Mouse (Mus musculus) stomach, postnatal 0 days (tissue): ENCODE results near the gene Gcsam. TPM values are rescaled to one million over a fixed set of nuclear protein-coding genes. Genes with fewer than 3 reads are reported as not detected.

Source experiments
- ATAC-seq: fragments of 200-750 bp; cut with Nextera tagmentation; 2 replicates; pipeline ENCODE4 v1.8.0; 2017; ENCODE audit not compliant: low FRiP score, low TSS enrichment
- DNase-seq: peaks from one replicate; pipeline ENCODE4 v3.0.0-alpha.2; 2016; ENCODE audit warnings: low spot score
- H3K27ac ChIP-seq: fragments of 300-500 bp; sonication (generic); replicated peaks from 2 replicates; pipeline ENCODE4 v1.5.1; 2014; ENCODE audit warnings: mild to moderate bottlenecking, control low read depth
- H3K27me3 ChIP-seq: fragments of 300-500 bp; sonication (generic); 2 replicates; pipeline ENCODE4 v1.6.1; 2014; ENCODE audit warnings: low read length; ENCODE audit not compliant: control insufficient read depth, insufficient read depth
- H3K36me3 ChIP-seq: fragments of 300-500 bp; sonication (generic); 2 replicates; pipeline ENCODE4 v1.6.1; 2014; ENCODE audit warnings: low read length, mixed read lengths; ENCODE audit not compliant: control insufficient read depth, insufficient read depth
- H3K4me1 ChIP-seq: fragments of 300-500 bp; sonication (generic); replicated peaks from 2 replicates; pipeline ENCODE4 v1.6.1; 2014; ENCODE audit warnings: antibody characterized with exemption; ENCODE audit not compliant: control insufficient read depth, insufficient read depth
- H3K4me2 ChIP-seq: fragments of 300-500 bp; sonication (generic); replicated peaks from 2 replicates; pipeline ENCODE4 v1.6.1; 2014; ENCODE audit warnings: low read depth, mild to moderate bottlenecking, control low read depth, moderate library complexity
- H3K4me3 ChIP-seq: fragments of 300-500 bp; sonication (generic); 2 replicates; pipeline ENCODE4 v1.5.1; 2014; ENCODE audit warnings: low read depth, low read length, control low read depth
- H3K9ac ChIP-seq: fragments of 300-500 bp; sonication (generic); 2 replicates; pipeline ENCODE4 v1.6.1; 2014; ENCODE audit warnings: mild to moderate bottlenecking, low read length, control low read depth, mixed read lengths
- H3K9me3 ChIP-seq: fragments of 300-500 bp; sonication (generic); 2 replicates; pipeline ENCODE4 v1.6.1; 2016; ENCODE audit warnings: low read length; ENCODE audit not compliant: control insufficient read depth
- CTCF ChIP-seq: IDR thresholded peaks from 2 replicates; pipeline ENCODE4 v1.5.1; 2016; ENCODE audit warnings: antibody characterized with exemption, low read depth, mild to moderate bottlenecking, moderate library complexity
- EP300 ChIP-seq: optimal IDR thresholded peaks from 2 replicates; pipeline ENCODE3; 2016; ENCODE audit warnings: antibody characterized with exemption
- WGBS: fragments of 180-500 bp; shearing (Covaris S2); extraction: QIAGEN DNeasy Blood & Tissue Kit; methylation state at CpG from one replicate; pipeline ENCODE4 v1.1.7; 2014; 5-methylcytosine and 5-hydroxymethylcytosine counted together
- polyA plus RNA-seq: library from polyadenylated mRNA; unstranded; fragments of >200 nt; fragmentation: Nextera tagmentation; extraction: Ambion mirVana; gene quantifications from 2 replicates; pipeline ENCODE4 v1.2.1, GENCODE M21; 2015

Gcsam gene
- polyA plus RNA-seq, 1 experiment from 2014 or later: 0.11 TPM

DNA sequence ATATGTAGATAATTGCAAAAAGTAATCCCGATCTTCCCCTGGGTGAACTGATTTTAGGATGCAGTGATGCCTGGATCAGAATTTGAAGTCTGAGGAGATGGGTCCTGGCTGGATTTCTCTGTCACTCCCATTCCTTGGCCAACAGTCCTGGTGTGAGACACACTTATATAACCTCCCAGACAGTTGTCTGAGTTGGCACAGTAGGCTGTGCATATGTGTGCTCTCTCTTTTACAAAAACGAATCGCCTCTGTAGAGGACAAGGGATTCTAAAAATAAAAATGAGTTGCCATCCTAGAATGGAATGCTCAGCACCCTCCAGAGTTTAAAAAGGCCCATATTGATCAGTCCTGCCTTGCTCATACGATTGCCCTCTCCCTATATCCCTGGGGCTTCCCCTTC lies 49.4 kb downstream of the Gcsam start:
- Histone ChIP-seq H3K4me3 (no peak overlapping the region), H3K9ac (no peak overlapping the region), H3K4me1 (no peaks in the 10 kb centered on the region), H3K4me2 (no peak overlapping the region), H3K9me3 (no peaks in the 10 kb centered on the region), H3K27ac (no peak overlapping the region), H3K36me3 (no peaks in the 10 kb centered on the region), H3K27me3 (no peaks in the 10 kb centered on the region)
- TF ChIP-seq CTCF: no peak
- TF ChIP-seq EP300: no peak
- DNase-seq (no peak), ATAC-seq (no peak)
- 82% methylated on average over 4 of the region's 4 CpGs for WGBS

DNA sequence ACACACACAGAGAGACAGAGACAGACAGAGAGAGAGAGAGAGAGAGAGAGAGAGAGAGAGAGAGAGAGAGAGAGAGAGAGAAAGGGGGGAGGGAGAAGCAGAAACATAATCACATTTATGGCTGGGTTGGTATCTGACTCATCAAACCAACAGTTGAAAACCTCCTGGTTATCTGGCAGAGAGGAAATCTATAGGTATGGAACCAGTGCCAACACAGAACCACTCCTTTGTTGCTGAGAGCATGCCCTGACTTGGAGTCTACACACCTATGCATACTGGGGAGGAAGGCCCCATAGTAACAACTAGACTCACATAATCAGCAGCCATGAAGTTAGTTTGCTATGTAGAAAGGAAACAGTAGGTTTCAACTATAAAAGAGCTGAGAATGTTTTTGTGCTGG lies 52.2 kb downstream of the Gcsam start:
- H3K27me3 ChIP-seq: no peaks in the 10 kb centered on the region
- no peak overlapping the region for H3K27ac ChIP-seq
- no peak overlapping the region for H3K4me2 ChIP-seq
- no peak overlapping the region for H3K4me3 ChIP-seq
- H3K36me3 ChIP-seq: no peaks in the 10 kb centered on the region
- no peak for TF ChIP-seq EP300
- TF ChIP-seq CTCF: no peak
- ATAC-seq: peak; percentile 59; the same call in 1 of the 2 replicates
- no peaks in the 10 kb centered on the region for H3K4me1 ChIP-seq
- no peak for DNase-seq
- H3K9me3 ChIP-seq: no peaks in the 10 kb centered on the region
- H3K9ac ChIP-seq: no peak overlapping the region

DNA sequence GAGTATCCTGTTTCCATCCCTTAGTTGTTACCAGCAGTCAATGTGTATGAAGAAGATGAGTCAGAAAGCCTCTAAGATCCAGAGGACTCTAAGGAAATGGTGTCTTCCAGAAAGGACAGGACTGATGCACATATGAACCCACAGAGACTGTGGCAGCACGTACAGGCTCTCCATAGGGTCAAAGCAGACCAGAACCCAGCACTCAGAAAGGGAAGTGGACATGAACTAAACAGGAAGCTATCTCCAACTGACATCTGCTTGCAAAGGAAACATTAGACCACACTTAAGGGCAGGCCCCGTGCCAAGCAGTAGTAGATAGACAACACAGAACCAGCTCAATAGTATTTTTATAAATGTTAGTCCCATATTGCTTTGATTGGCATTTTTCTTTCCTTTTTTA lies 56.0 kb downstream of the Gcsam start:
- no peak for ATAC-seq
- DNase-seq: no peak

DNA sequence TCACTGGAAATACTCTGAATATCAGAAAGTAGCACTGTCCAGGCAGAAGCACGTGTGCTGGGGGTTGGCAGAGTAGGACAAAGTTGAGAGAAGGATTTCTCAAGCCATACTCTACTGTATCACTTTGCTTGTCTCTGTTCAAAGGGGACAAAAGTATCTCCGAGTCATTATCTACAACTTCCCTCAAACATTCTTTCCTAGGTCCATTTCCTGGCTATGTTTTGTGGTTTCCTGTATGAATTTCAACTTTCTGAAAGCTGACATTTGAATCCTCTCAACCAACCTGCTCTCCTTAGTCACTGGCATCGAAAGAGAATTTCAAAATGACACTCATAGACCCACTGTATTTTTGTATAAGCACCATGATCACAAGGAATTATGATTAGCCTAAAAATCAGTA lies 58.0 kb downstream of the Gcsam start:
- H3K4me1 ChIP-seq: no peaks in the 10 kb centered on the region
- H3K27me3 ChIP-seq: no peaks in the 10 kb centered on the region
- no peak overlapping the region for H3K9ac ChIP-seq
- no peak for TF ChIP-seq EP300
- TF ChIP-seq CTCF: no peak
- no peak overlapping the region for H3K4me3 ChIP-seq
- 57% methylated on average over 3 of the region's 3 CpGs for WGBS
- ATAC-seq: no peak
- H3K4me2 ChIP-seq: no peak overlapping the region
- no peaks in the 10 kb centered on the region for H3K36me3 ChIP-seq
- no peak overlapping the region for H3K27ac ChIP-seq
- DNase-seq: no peak
- no peaks in the 10 kb centered on the region for H3K9me3 ChIP-seq

More for the DNA sequence above, 56.0 kb downstream of the Gcsam start:
- Histone ChIP-seq H3K4me2 (no peak overlapping the region), H3K27ac (no peak overlapping the region), H3K9me3 (no peaks in the 10 kb centered on the region), H3K36me3 (no peaks in the 10 kb centered on the region), H3K9ac (no peak overlapping the region), H3K4me3 (no peak overlapping the region), H3K27me3 (no peaks in the 10 kb centered on the region), H3K4me1 (no peaks in the 10 kb centered on the region)
- WGBS: 71% methylated on average over 2 of the region's 2 CpGs
- TF ChIP-seq CTCF (no peak), EP300 (no peak)

DNA sequence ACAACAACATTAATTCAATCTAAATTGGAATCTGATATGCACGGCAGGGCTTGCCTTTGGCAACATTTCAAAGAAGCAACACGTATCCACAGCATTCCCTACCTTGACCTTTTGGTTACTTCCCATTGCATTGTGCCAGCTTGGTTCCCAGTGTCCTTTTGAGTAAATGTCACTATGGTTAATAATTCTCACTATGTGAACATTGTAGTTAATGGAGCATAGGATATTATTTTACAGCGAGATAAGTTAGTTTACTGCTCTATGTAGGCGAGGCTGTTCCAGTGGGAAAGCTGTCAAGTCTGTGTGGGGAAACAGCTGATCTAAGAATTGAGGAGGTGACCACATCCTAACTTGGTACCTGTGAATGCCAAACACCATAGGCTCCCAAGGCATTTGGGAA lies 59.8 kb downstream of the Gcsam start:
- no peak for DNase-seq
- H3K4me3 ChIP-seq: no peak overlapping the region
- 41% methylated on average over 4 of the region's 4 CpGs for WGBS
- no peaks in the 10 kb centered on the region for H3K36me3 ChIP-seq
- no peaks in the 10 kb centered on the region for H3K9me3 ChIP-seq
- TF ChIP-seq EP300 (no peak), CTCF (no peak)
- no peak overlapping the region for H3K27ac ChIP-seq
- peak; percentile 56; the same call in 1 of the 2 replicates for ATAC-seq
- no peaks in the 10 kb centered on the region for H3K4me1 ChIP-seq
- H3K27me3 ChIP-seq: no peaks in the 10 kb centered on the region
- no peak overlapping the region for H3K9ac ChIP-seq
- no peak overlapping the region for H3K4me2 ChIP-seq

Other genes with a start within 250 kb of the Gcsam start
- gene Cd200, start 201.3 kb upstream of the Gcsam start, polyA plus RNA-seq: 84.1 and 87.8 TPM in 2 replicates
- gene Gm609, start 117.4 kb upstream of the Gcsam start, polyA plus RNA-seq: 0.27 and 0.34 TPM in 2 replicates
- 0.11 TPM in 1 of 2 replicates, not detected in the other for gene Gm17783, start 78.3 kb upstream of the Gcsam start, polyA plus RNA-seq
- not detected in 2 replicates for gene Slc9c1, start 75.1 kb upstream of the Gcsam start, polyA plus RNA-seq
- 10.2 and 10.6 TPM in 2 replicates for gene BC016579, start 43.7 kb downstream of the Gcsam start, polyA plus RNA-seq
- 0.13 and 0.21 TPM in 2 replicates for gene Tmprss7, start 83.3 kb downstream of the Gcsam start, polyA plus RNA-seq
- gene Tagln3, start 114.2 kb downstream of the Gcsam start, polyA plus RNA-seq: 11.1 and 11.2 TPM in 2 replicates
- 19.8 and 21.6 TPM in 2 replicates for gene Abhd10, start 132.6 kb downstream of the Gcsam start, polyA plus RNA-seq